Mouse (Mus musculus) neural tube, embryonic 10.5 days (tissue): ENCODE data around the gene Ldhd.

Experiments used
- DNase-seq: peaks from one replicate; pipeline ENCODE4 v3.0.0-alpha.2; 2017; ENCODE audit warnings: low spot score; ENCODE audit errors: extremely low spot score

Gene Ldhd

DNA sequence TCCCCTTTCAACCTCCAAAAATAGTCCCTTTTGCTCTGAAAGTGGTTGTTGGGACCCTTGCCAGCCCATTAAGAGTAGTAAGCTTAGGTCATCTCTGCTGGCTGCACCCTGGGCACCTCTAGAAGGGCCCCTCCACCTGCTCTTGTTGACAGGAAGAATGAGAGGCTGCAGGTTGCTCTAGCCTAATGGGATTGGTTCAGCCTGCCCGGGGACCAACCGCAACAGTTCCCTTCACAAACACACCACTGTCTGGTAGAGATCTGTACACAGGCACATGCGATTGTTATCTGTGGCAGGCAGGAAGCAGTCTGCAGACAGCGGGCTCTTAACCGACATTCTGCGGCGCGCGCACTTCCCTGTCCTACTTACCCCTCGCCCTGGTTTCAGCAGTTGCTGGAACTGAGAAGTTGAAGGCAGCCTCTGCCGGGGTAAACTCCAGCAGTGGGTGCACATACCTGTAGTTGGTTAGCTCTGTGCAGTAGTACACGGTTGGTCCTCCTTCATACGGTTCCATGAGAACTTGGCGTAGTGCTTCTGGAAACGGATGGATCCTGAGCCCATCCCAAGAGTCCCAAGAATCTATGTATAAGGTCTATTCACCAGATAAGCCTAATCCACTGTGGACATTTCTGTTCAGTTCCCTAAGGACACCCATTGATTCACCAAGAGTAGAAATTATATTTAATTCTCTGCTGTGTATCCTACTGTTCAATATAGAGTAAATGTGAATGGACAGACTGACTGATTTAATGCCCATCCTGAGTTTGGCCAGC, 34.3 kb downstream of the Ldhd start:
- no peak for DNase-seq

DNA sequence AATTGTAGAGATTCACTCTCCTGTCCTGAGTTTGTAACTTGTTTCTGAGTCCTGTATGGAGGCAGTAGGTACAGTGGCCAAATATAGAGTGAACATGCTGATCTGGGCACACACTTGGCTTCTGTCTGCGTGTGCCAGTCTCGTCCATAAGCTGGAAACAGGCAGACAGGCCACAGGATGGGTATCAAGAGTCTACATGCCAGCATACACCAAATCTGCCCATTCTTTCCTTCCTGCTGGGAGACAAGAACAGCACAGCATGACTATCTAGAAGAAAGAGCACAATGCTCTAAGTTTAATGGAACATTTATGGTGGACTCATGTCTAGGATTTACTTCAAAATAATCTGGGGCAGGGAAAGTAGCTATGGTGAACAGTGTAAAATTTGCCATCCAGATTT, 35.2 kb downstream of the Ldhd start:
- DNase-seq, result no peak

- no peak for DNase-seq
These were observed 35.9 kb downstream of the Ldhd start for GRCm38 (mm10) chr8:111594044-111594840.

DNA sequence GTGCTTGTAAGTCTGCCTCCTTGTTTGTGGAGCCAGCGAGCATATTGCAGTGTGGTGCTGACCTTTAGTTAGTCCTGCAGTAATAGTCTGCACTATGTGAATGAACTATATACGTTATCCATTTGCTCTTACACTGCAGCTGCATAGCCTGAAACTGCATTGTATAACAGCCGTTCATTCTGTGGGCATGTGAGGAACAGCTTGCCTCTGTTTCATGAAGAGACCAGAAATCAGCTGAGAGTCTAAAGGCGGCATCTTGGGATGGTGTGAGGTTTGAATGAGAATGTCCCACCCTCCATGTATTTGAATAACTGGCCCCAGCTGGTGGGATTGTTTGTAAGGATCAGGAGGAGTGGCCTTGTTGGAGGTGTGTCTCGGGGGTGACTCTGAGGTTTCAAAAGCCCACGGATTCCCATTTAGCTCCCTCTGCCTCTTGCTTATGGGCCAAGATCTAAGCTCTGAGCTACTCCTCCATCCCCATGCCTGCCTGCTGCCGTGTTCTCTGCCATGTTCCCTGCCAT, 37.7 kb downstream of the Ldhd start:
- DNase-seq, result no peak

- no peak for DNase-seq
These were observed 39.0 kb downstream of the Ldhd start for GRCm38 (mm10) chr8:111591176-111591575.

DNA sequence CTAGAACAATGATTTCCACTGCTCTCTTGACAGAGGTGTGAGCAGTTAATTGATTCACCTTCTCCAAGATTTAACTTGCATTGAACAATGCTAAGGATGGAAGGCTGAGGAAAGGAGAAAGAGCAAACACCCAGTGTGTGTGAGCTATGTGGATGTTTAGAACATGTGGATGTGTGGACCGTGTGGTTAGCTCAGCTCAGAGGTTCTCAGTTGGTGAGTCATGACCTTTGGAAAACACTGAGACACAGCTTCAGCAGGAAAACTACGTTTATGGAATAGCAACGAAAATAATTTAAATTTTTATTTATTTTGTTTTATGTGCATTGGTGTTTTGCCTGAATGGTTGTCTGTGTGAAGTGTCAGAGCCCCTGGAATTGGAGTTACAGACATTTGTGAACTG, 40.0 kb downstream of the Ldhd start:
- no peak for DNase-seq

DNA sequence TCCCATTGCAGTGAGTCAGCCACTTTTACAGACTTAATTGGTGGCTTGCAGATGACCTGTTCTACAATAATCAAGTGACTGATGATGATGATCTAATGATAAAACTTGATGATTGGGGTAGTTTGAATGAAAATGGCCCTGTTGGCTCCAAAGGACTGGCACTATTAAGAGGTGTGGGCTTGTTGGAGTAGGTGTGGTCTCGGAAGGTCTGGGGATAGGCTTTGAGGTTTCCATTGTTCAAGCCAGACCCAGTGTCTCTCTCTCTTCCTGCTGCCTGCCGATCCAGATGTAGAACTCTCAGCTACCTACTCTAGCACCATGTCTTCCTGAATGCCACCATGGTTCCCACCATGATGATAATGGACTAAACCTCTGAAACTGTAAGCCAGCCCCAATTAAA, 41.8 kb downstream of the Ldhd start:
- no peak for DNase-seq

DNA sequence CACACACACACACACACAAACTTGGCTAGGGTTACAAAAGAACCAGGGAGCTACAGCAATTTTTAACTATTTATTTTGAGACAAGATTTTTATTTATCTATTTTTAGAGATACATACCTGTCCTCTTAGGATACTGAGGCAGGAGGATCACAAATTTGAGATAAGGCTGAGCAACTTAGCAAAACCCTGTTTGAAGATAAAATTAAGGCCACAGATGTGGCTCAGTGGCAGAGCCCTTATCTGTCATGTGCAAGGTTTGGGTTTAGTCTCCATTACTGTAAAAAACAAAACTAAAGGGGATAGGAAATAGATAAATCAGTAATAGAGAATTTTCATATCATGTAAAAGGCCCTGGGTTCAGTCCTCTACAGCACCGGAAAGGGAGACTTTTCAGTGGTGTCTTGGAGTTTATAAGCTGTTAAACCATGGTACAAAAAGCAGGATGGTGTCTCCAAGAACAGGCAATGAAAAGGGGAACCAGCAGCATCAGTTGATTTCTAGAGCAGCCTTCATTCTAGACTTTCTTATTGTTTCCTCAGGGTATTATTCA, 42.6 kb downstream of the Ldhd start:
- no peak for DNase-seq

- no peak for DNase-seq
These were observed 45.2 kb downstream of the Ldhd start for GRCm38 (mm10) chr8:111584946-111585345.

DNA sequence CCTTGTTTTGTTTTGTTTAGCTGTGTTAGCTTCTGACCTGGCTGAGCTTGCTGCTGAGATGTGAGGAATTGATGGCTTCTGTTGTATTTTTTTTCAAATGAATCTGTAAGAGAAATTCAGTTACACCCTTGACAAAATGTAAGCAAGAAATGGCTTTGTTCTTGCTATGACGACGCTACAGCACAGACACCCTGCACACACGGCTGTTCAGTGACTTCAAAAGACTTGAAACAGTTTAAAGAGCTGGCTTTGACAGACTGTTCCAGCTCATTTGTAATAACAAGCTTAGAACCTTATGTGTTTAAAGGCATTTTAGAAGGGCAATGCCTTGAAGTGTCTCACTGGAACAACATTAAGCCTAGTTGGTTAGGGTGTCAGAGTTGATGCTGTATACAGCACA, 47.8 kb downstream of the Ldhd start:
- DNase-seq, result no peak

DNA sequence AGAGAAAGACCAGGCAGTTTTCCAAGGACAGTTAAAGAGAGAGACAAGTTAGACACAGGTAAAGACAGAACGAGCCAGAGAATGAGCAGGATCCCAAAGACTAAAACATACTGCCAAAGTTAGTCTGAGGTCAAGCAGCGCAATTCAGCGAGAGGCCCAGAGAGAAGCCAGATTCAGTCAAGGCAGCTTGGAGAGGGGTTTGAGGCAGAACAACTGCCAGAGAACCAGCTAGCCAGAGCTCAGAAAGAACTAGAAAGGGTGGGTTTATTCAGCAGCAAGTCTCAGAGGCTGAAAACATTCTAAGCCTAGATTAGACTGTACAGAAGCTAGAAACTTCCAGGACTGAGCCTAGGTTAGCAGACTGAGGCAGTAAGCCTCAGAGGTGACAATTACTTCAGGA, 49.9 kb downstream of the Ldhd start:
- DNase-seq, result no peak

DNA sequence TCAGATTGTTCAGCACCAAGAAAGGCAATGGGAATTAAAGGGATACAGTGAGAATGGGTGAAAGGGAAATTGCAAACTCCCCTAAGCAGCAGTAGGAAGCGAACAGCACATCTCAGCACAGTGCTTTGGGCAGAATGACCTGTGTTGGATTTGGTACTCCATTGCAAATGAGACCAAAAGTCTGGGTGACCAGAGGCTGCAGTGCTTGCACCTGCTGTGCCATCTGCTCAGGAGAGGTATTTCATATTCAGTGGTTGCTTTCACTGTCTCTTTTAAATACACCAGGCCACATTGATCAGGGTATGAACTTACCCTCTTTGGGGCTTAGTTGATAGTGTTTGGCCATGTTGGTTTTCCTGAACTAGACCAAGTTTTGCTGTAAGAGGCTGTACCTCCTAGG, 50.9 kb downstream of the Ldhd start:
- DNase-seq, result no peak

DNA sequence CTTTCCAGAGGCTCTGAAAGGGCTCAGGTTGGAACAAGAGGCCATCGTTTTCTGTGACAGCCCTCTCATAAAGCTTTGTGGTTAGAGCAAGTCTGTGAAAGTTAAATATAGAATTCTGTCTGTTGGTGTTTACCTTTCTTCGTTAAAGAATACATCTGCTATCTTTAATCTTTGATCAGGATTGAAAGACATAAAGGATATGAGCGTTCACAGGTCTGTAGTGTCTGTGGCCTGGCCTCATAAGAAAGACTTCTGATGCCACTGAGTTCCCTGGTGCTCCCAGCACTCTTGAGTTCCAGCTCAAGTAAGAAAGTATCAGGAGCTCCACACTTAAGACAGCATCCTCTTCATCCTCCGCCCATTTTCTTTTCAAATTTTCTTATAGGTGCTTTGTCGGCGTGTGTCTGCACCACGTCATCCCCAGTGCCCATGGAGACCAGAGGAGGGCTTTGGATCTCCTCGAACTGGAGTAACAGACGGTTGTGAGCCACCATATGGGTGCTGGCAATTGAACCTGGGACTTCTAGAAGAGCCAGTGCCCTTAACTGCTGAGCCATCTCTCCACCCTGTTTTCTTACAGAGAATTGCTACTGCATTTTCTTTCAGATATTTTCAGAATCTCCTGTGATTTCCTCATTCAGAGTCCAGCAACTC, 52.2 kb downstream of the Ldhd start:
- DNase-seq, result no peak

- DNase-seq, result no peak
These were observed 53.7 kb downstream of the Ldhd start for GRCm38 (mm10) chr8:111576501-111576900.

DNA sequence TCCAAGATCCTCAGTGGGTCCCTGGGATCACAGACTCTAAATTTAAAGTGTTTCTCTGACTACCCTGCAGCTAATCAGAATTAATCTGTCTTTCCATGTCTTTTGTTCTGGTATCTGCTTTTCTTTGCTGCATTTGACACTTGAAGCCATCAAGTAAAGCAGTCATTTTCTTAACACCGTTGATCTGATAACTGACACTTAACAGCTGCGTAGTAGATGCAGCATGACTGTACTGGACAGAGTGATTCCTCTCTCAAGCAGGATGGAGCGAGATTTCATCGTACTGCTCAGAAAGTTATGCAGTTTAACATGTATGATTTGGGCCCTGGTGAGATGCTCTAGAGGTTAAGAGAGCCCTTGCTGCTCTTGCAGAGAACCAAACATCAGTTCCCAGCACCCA, 54.7 kb downstream of the Ldhd start:
- no peak for DNase-seq

- no peak for DNase-seq
These were observed 56.2 kb downstream of the Ldhd start for GRCm38 (mm10) chr8:111574016-111574415.
